Mouse (Mus musculus) limb, embryonic 12.5 days (tissue): ENCODE measurements at regions not wholly inside any gene's neighbourhood (a gene's known extent, or its start where the extent isn't known, plus 50 kb on each side); places are given as distances from the start of the nearest gene placed in this dataset.

ENCODE experiments used
- ATAC-seq: fragments of 200-750 bp; cut with Nextera tagmentation; 2 replicates; pipeline ENCODE4 v1.8.0; 2017; ENCODE audit warnings: low read depth, moderate TSS enrichment; ENCODE audit not compliant: insufficient number of reproducible peaks, insufficient read depth, low FRiP score, low TSS enrichment
- H3K27ac ChIP-seq: fragments of 300-500 bp; sonication (generic); 2 replicates; pipeline ENCODE4 v1.5.1; 2016; ENCODE audit warnings: mild to moderate bottlenecking, moderate library complexity
- H3K27me3 ChIP-seq: fragments of 300-500 bp; sonication (generic); 2 replicates; pipeline ENCODE4 v1.6.1; 2016; ENCODE audit warnings: mild to moderate bottlenecking, moderate library complexity
- H3K36me3 ChIP-seq: fragments of 300-500 bp; sonication (generic); 2 replicates; pipeline ENCODE4 v1.6.1; 2016; ENCODE audit warnings: mild to moderate bottlenecking, moderate library complexity
- H3K4me1 ChIP-seq: fragments of 300-500 bp; sonication (generic); replicated peaks from 2 replicates; pipeline ENCODE4 v1.6.1; 2016
- H3K4me2 ChIP-seq: fragments of 300-500 bp; sonication (generic); 2 replicates; pipeline ENCODE4 v1.6.1; 2016; ENCODE audit warnings: mild to moderate bottlenecking, moderate library complexity
- H3K4me3 ChIP-seq: fragments of 300-500 bp; sonication (generic); replicated peaks from 2 replicates; pipeline ENCODE4 v1.5.1; 2016; ENCODE audit warnings: mild to moderate bottlenecking
- H3K9ac ChIP-seq: fragments of 300-500 bp; sonication (generic); replicated peaks from 2 replicates; pipeline ENCODE4 v1.6.1; 2016; ENCODE audit warnings: mild to moderate bottlenecking, moderate library complexity
- H3K9me3 ChIP-seq: fragments of 300-500 bp; sonication (generic); 2 replicates; pipeline ENCODE4 v1.6.1; 2016; ENCODE audit warnings: mild to moderate bottlenecking, moderate library complexity
- WGBS: fragments of 180-500 bp; shearing (Covaris S2); methylation state at CpG from one replicate; pipeline ENCODE4 v1.1.7; 2016; 5-methylcytosine and 5-hydroxymethylcytosine counted together

DNA sequence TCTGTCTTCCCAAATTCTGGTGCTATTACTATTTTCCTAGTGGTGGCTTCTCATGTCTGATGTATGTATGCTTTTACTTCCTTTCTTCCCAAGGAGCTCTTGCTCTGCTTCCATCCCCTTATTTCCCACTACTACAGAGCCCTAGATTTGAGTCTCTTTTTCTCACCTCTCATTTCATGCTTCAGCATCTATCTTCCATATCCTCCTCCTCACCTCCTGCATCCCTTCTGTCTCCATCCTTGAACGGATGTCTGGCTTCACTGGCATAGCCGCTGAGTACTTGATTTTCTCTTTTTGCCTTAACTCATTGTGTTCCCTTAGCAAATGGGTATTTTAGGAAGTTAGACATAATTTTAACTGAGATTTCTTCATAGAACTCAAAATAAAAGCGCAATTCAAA is 369.5 kb upstream of the Cd180 start:
- ATAC-seq = no peak
- H3K4me3 ChIP-seq = no peak overlapping the region
- no peak overlapping the region for H3K4me2 ChIP-seq
- no peaks in the 10 kb centered on the region for H3K36me3 ChIP-seq
- WGBS = 91% methylated on average over 3 of the region's 3 CpGs
- H3K27me3 ChIP-seq = no peaks in the 10 kb centered on the region
- no peak overlapping the region for H3K27ac ChIP-seq
- H3K9ac ChIP-seq = no peak overlapping the region
- no peaks in the 10 kb centered on the region for H3K9me3 ChIP-seq
- H3K4me1 ChIP-seq = no peaks in the 10 kb centered on the region

DNA sequence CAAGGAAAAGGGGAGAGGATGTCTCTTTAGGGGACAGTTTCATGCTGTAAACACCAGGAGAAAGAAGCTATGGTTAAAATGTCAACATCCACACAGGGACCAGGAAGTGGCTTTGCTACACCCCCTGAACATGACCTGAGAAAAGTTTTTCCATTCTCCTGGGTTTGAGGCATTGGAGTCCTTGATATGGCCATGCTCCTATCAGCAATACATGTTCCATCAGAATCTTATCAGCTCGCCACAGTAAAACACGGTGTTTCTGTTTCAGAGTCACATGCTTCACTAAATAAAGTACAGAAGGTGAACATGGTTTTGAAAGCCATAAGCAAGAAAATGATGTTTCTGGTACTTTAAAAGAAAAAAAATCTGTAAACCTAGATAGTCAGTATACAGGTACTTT is 367.4 kb upstream of the Cd180 start:
- H3K9me3 ChIP-seq = no peaks in the 10 kb centered on the region
- H3K4me2 ChIP-seq = no peak overlapping the region
- no peak for ATAC-seq
- H3K27me3 ChIP-seq = no peaks in the 10 kb centered on the region; the same call in 1 of the 2 replicates
- no peak overlapping the region for H3K27ac ChIP-seq
- no peak overlapping the region for H3K4me3 ChIP-seq
- no peaks in the 10 kb centered on the region for H3K4me1 ChIP-seq
- H3K9ac ChIP-seq = no peak overlapping the region
- WGBS = 84% methylated on average over 2 of the region's 2 CpGs
- H3K36me3 ChIP-seq = no peaks in the 10 kb centered on the region

DNA sequence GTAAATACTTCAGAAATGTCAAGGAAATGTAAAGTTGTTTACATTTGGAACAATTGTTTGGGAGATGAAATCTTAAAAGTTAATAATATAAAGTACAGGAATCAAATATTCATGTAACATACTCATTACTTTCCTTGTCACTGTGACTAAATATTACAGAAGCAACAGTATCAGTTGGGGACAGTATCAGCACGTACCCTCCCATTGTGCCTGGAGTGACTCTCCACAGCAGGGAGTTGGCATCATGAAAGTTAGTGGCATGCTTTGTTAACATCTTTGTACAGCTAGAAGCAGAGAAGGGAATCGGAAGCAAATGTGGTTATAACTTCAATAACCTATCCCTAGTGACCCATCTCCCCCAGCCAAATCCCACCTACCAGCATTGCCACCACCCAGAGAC is 366.8 kb upstream of the Cd180 start:
- 0 out of 2 replicates have a peak, but pooled peaks cover 3% of the 10 kb centered on the region for H3K4me1 ChIP-seq
- H3K9me3 ChIP-seq = no peaks in the 10 kb centered on the region
- no peak overlapping the region for H3K9ac ChIP-seq
- H3K27me3 ChIP-seq = no peaks in the 10 kb centered on the region; the same call in 1 of the 2 replicates
- no peak overlapping the region for H3K4me2 ChIP-seq
- H3K4me3 ChIP-seq = no peak overlapping the region
- no peak for ATAC-seq
- no peaks in the 10 kb centered on the region for H3K36me3 ChIP-seq
- no peak overlapping the region for H3K27ac ChIP-seq
- 77% methylated on average over 2 of the region's 2 CpGs for WGBS

- no peak overlapping the region for H3K4me3 ChIP-seq
- no peak for ATAC-seq
- no peak overlapping the region for H3K27ac ChIP-seq
- no peak overlapping the region for H3K9ac ChIP-seq
- no peaks in the 10 kb centered on the region for H3K9me3 ChIP-seq
- H3K27me3 ChIP-seq = no peaks in the 10 kb centered on the region; the same call in 1 of the 2 replicates
- 48% methylated on average over 1 of the region's 1 CpGs for WGBS
- H3K4me2 ChIP-seq = no peak overlapping the region
- no peaks in the 10 kb centered on the region for H3K36me3 ChIP-seq
- peaks cover 15% of the 10 kb centered on the region for H3K4me1 ChIP-seq
Observed at GRCm38 (mm10) chr13:102333667-102334066, 359.7 kb upstream of the Cd180 start.

- ATAC-seq = no peak; the same call in 1 of the 2 replicates
- Histone ChIP-seq H3K4me3 (no peak overlapping the region), H3K9me3 (0 out of 2 replicates have a peak, but pooled peaks cover under 1% of the 10 kb centered on the region), H3K36me3 (no peaks in the 10 kb centered on the region), H3K4me2 (no peak overlapping the region; the same call in 1 of the 2 replicates), H3K9ac (no peak overlapping the region), H3K4me1 (peaks cover 15% of the 10 kb centered on the region), H3K27ac (no peak overlapping the region), H3K27me3 (no peaks in the 10 kb centered on the region; the same call in 1 of the 2 replicates)
- 32% methylated on average over 13 of the region's 13 CpGs for WGBS
Observed at GRCm38 (mm10) chr13:102334131-102334534, 359.2 kb upstream of the Cd180 start.

GRCm38 (mm10) chr13:102343236-102343635 is 350.1 kb upstream of the Cd180 start:
- Histone ChIP-seq H3K4me1 (0 out of 2 replicates have a peak, but pooled peaks cover 3% of the 10 kb centered on the region), H3K36me3 (no peaks in the 10 kb centered on the region), H3K4me2 (no peak overlapping the region), H3K27ac (no peak overlapping the region), H3K9me3 (0 out of 2 replicates have a peak, but pooled peaks cover 4% of the 10 kb centered on the region), H3K9ac (no peak overlapping the region), H3K27me3 (no peaks in the 10 kb centered on the region), H3K4me3 (no peak overlapping the region)
- 80% methylated on average over 2 of the region's 2 CpGs for WGBS
- ATAC-seq = no peak

GRCm38 (mm10) chr13:102344606-102345269 is 348.6 kb upstream of the Cd180 start:
- no peak overlapping the region for H3K27ac ChIP-seq
- WGBS = 69% methylated on average over 5 of the region's 5 CpGs
- no peak for ATAC-seq
- 0 out of 2 replicates have a peak, but pooled peaks cover 3% of the 10 kb centered on the region for H3K4me1 ChIP-seq
- no peaks in the 10 kb centered on the region for H3K9me3 ChIP-seq
- H3K36me3 ChIP-seq = no peaks in the 10 kb centered on the region
- H3K4me2 ChIP-seq = no peak overlapping the region
- no peak overlapping the region for H3K4me3 ChIP-seq
- no peak overlapping the region for H3K9ac ChIP-seq
- no peaks in the 10 kb centered on the region for H3K27me3 ChIP-seq

DNA sequence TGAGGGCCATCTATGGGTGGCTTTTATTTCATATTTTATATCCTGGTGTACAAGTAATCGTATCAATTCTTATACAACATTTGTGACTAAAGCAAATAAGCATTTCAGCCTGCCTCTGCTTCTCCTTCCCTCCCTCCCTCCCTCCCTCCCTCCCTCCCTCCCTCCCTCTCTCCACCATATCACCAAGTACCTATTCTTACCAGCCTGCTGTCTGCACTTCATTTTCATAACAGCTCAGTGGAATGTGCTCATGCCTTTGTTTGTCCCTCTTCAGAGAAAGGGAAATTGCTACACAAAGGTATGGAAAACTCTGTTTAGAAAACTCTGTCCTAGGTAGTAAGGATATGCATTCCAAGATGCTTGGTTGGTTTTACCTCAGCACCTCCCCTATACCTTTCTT is 343.9 kb upstream of the Cd180 start:
- H3K4me2 ChIP-seq = no peak overlapping the region
- H3K4me3 ChIP-seq = no peak overlapping the region
- WGBS = 75% methylated on average over 1 of the region's 1 CpGs
- no peak overlapping the region for H3K27ac ChIP-seq
- no peak for ATAC-seq
- no peak overlapping the region for H3K9ac ChIP-seq
- H3K4me1 ChIP-seq = 0 out of 2 replicates have a peak, but pooled peaks cover 3% of the 10 kb centered on the region
- no peaks in the 10 kb centered on the region for H3K36me3 ChIP-seq
- H3K27me3 ChIP-seq = no peaks in the 10 kb centered on the region
- H3K9me3 ChIP-seq = no peaks in the 10 kb centered on the region

GRCm38 (mm10) chr13:102352073-102352854 is 341.1 kb upstream of the Cd180 start:
- no peak for ATAC-seq
- Histone ChIP-seq H3K4me2 (no peak overlapping the region), H3K36me3 (no peaks in the 10 kb centered on the region), H3K9ac (no peak overlapping the region), H3K4me1 (no peaks in the 10 kb centered on the region), H3K4me3 (no peak overlapping the region), H3K27ac (no peak overlapping the region), H3K27me3 (no peaks in the 10 kb centered on the region), H3K9me3 (no peaks in the 10 kb centered on the region)
- WGBS = 63% methylated on average over 10 of the region's 10 CpGs

DNA sequence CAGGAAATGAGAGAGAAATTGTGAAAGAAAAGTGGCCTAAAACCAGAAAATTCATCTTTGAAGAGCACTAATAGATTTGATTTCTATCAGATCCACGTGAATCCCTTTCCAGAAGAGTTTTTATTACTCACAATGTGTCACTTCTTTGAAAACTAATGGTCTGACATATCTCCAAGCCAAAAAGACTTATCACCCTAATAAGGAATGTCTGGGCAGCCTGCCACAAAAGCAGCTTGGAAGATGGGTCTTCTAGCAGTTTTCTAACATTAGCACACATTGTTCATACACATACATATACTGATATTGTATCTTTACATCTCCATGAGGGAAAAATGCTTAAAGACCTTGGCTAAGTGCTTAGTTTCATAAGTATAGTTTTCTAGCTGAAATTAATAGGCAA is 337.8 kb upstream of the Cd180 start:
- no peaks in the 10 kb centered on the region for H3K27me3 ChIP-seq
- WGBS = 52% methylated on average over 1 of the region's 1 CpGs
- no peak overlapping the region for H3K4me3 ChIP-seq

GRCm38 (mm10) chr13:102372451-102373082 is 320.8 kb upstream of the Cd180 start:
- Histone ChIP-seq H3K9me3 (no peaks in the 10 kb centered on the region), H3K4me2 (no peak overlapping the region), H3K9ac (no peak overlapping the region), H3K4me3 (no peak overlapping the region), H3K27ac (no peak overlapping the region), H3K4me1 (no peaks in the 10 kb centered on the region), H3K27me3 (no peaks in the 10 kb centered on the region), H3K36me3 (no peaks in the 10 kb centered on the region)
- no peak for ATAC-seq
- 83% methylated on average over 4 of the region's 4 CpGs for WGBS

More for the DNA sequence above, 337.8 kb upstream of the Cd180 start:
- no peak overlapping the region for H3K27ac ChIP-seq
- ATAC-seq = no peak
- no peaks in the 10 kb centered on the region for H3K36me3 ChIP-seq
- H3K9me3 ChIP-seq = no peaks in the 10 kb centered on the region
- H3K4me2 ChIP-seq = no peak overlapping the region
- no peak overlapping the region for H3K9ac ChIP-seq
- H3K4me1 ChIP-seq = no peaks in the 10 kb centered on the region
